Mouse (Mus musculus) macrophage (primary cell): Measurements from ENCODE around the gene Prtn3. TPM values are rescaled to one million over a fixed set of nuclear protein-coding genes. Genes with fewer than 3 reads are reported as not detected.
"Not testable (repeated sequence)": the region's sequence is repeated elsewhere in the genome, so short reads cannot be mapped to it uniquely, and the experiment has no call there.

Source experiments
- H3K27ac ChIP-seq: fragments of 350-480 bp; formaldehyde crosslinking; 2 replicates; pipeline ENCODE4 v1.9.0; 2021
- H3K36me3 ChIP-seq: fragments of 350-480 bp; formaldehyde crosslinking; 2 replicates; pipeline ENCODE4 v1.9.0; 2021; ENCODE audit errors: inconsistent target
- H3K4me3 ChIP-seq: fragments of 350-480 bp; formaldehyde crosslinking; 2 replicates; pipeline ENCODE4 v1.9.0; 2021; ENCODE audit errors: inconsistent target
- H3K79me2 ChIP-seq: fragments of 350-480 bp; formaldehyde crosslinking; 2 replicates; pipeline ENCODE4 v1.9.0; 2021; ENCODE audit errors: inconsistent target
- WGBS: methylation state at CpG from one replicate; pipeline ENCODE4 v1.1.7; 2026; ENCODE audit warnings: inconsistent platforms; ENCODE audit not compliant: missing documents; 5-methylcytosine and 5-hydroxymethylcytosine counted together
- polyA plus RNA-seq: library from polyadenylated mRNA; stranded (reverse); fragments of 250-400 nt; gene quantifications from 3 replicates; pipeline ENCODE4 v1.2.4, GENCODE M21; 2018; ENCODE audit warnings: inconsistent platforms

Gene Prtn3
- polyA plus RNA-seq, 1 experiment from 2014 or later = 1.2 TPM

GRCm38 (mm10) chr10:79877757-79878156, 3.5 kb downstream of the Prtn3 start:
- 2% methylated on average over 12 of the region's 12 CpGs for WGBS
- H3K27ac ChIP-seq = peak overlapping the region; percentile 82

GRCm38 (mm10) chr10:79879527-79879926, 5.3 kb downstream of the Prtn3 start:
- H3K36me3 ChIP-seq = no peaks in the 10 kb centered on the region
- 15% methylated on average over 3 of the region's 3 CpGs for WGBS
- H3K4me3 ChIP-seq = no peak overlapping the region
- H3K27ac ChIP-seq = no peak overlapping the region
- H3K79me2 ChIP-seq = no peaks in the 10 kb centered on the region; the same call in 1 of the 2 replicates

More at GRCm38 (mm10) chr10:79877757-79878156, 3.5 kb downstream of the Prtn3 start:
- no peaks in the 10 kb centered on the region for H3K36me3 ChIP-seq
- H3K4me3 ChIP-seq = peak overlapping the region; percentile 1; the same call in 1 of the 2 replicates
- H3K79me2 ChIP-seq = no peaks in the 10 kb centered on the region; the same call in 1 of the 2 replicates

GRCm38 (mm10) chr10:79880721-79881120, 6.4 kb downstream of the Prtn3 start:
- H3K36me3 ChIP-seq = no peaks in the 10 kb centered on the region
- 24% methylated on average over 9 of the region's 9 CpGs for WGBS
- no peak overlapping the region for H3K4me3 ChIP-seq
- H3K27ac ChIP-seq = no peak overlapping the region
- no peaks in the 10 kb centered on the region; the same call in 1 of the 2 replicates for H3K79me2 ChIP-seq

- no peaks in the 10 kb centered on the region; the same call in 1 of the 2 replicates for H3K79me2 ChIP-seq
- no peaks in the 10 kb centered on the region for H3K36me3 ChIP-seq
- H3K4me3 ChIP-seq = no peak overlapping the region
- H3K27ac ChIP-seq = no peak overlapping the region
- 6% methylated on average over 22 of the region's 22 CpGs for WGBS
Observed at GRCm38 (mm10) chr10:79881981-79882380, 7.7 kb downstream of the Prtn3 start.

- no peak overlapping the region for H3K27ac ChIP-seq
- 12% methylated on average over 21 of the region's 22 CpGs for whole genome bisulfite sequencing
- H3K4me3 ChIP-seq = no peak overlapping the region
- H3K36me3 ChIP-seq = no peaks in the 10 kb centered on the region
- H3K79me2 ChIP-seq = no peaks in the 10 kb centered on the region; the same call in 1 of the 2 replicates
Observed at GRCm38 (mm10) chr10:79883297-79884084, 9.2 kb downstream of the Prtn3 start.

- Histone ChIP-seq H3K79me2 (no peaks in the 10 kb centered on the region; the same call in 1 of the 2 replicates), H3K36me3 (no peaks in the 10 kb centered on the region), H3K4me3 (no peak overlapping the region), H3K27ac (no peak overlapping the region)
- 17% methylated on average over 4 of the region's 4 CpGs for WGBS
Observed at GRCm38 (mm10) chr10:79884446-79884845, 10.2 kb downstream of the Prtn3 start.

- WGBS = 10% methylated on average over 2 of the region's 3 CpGs
- H3K4me3 ChIP-seq, H3K27ac ChIP-seq: not testable (repeated sequence)
Observed at GRCm38 (mm10) chr10:79884938-79885337, 10.7 kb downstream of the Prtn3 start.

GRCm38 (mm10) chr10:79886054-79886453, 11.8 kb downstream of the Prtn3 start, which contains the start of gene Elane:
Gene Elane (plus strand): TSS chr10:79886247.
- WGBS = 42% methylated on average over 6 of the region's 6 CpGs
- H3K79me2 ChIP-seq = no peaks in the 10 kb centered on the region; the same call in 1 of the 2 replicates
- H3K27ac ChIP-seq = no peak within 1 kb of the TSS
- no peak within 1 kb of the TSS for H3K4me3 ChIP-seq
- H3K36me3 ChIP-seq = no peaks in the 10 kb centered on the region

More at GRCm38 (mm10) chr10:79884938-79885337, 10.7 kb downstream of the Prtn3 start:
- not testable (repeated sequence) for H3K79me2 ChIP-seq, H3K36me3 ChIP-seq

- Histone ChIP-seq H3K4me3 (no peak overlapping the region), H3K36me3 (no peaks in the 10 kb centered on the region), H3K27ac (no peak overlapping the region), H3K79me2 (no peaks in the 10 kb centered on the region)
- WGBS = 51% methylated on average over 8 of the region's 8 CpGs
Observed at GRCm38 (mm10) chr10:79886611-79887010, 12.3 kb downstream of the Prtn3 start.

GRCm38 (mm10) chr10:79889386-79889785, 15.1 kb downstream of the Prtn3 start:
- Histone ChIP-seq H3K4me3 (no peak overlapping the region), H3K36me3 (no peaks in the 10 kb centered on the region), H3K79me2 (no peaks in the 10 kb centered on the region), H3K27ac (no peak overlapping the region)
- WGBS = 0% methylated on average over 2 of the region's 2 CpGs

GRCm38 (mm10) chr10:79890670-79891069, 16.4 kb downstream of the Prtn3 start, which contains the start of gene Cfd:
Gene Cfd (plus strand): TSS chr10:79890853.
- no peaks in the 10 kb centered on the region for H3K36me3 ChIP-seq
- no peak within 1 kb of the TSS for H3K27ac ChIP-seq
- H3K4me3 ChIP-seq = no peak within 1 kb of the TSS
- 81% methylated on average over 5 of the region's 5 CpGs for WGBS
- no peaks in the 10 kb centered on the region for H3K79me2 ChIP-seq

GRCm38 (mm10) chr10:79892451-79893118, 18.3 kb downstream of the Prtn3 start:
- H3K4me3 ChIP-seq, H3K36me3 ChIP-seq, H3K27ac ChIP-seq, H3K79me2 ChIP-seq: not testable (repeated sequence)
- WGBS = 42% methylated on average over 17 of the region's 22 CpGs

- Histone ChIP-seq H3K27ac (no peak overlapping the region), H3K36me3 (no peaks in the 10 kb centered on the region), H3K79me2 (no peaks in the 10 kb centered on the region), H3K4me3 (no peak overlapping the region)
- WGBS = 98% methylated on average over 14 of the region's 16 CpGs
Observed at GRCm38 (mm10) chr10:79896306-79896705, 22.0 kb downstream of the Prtn3 start.

- 79% methylated on average over 13 of the region's 13 CpGs for WGBS
- Histone ChIP-seq H3K4me3 (no peak overlapping the region), H3K36me3 (no peaks in the 10 kb centered on the region), H3K79me2 (no peaks in the 10 kb centered on the region), H3K27ac (no peak overlapping the region)
Observed at GRCm38 (mm10) chr10:79896814-79897213, 22.5 kb downstream of the Prtn3 start.
